In the genomic region with DNA sequence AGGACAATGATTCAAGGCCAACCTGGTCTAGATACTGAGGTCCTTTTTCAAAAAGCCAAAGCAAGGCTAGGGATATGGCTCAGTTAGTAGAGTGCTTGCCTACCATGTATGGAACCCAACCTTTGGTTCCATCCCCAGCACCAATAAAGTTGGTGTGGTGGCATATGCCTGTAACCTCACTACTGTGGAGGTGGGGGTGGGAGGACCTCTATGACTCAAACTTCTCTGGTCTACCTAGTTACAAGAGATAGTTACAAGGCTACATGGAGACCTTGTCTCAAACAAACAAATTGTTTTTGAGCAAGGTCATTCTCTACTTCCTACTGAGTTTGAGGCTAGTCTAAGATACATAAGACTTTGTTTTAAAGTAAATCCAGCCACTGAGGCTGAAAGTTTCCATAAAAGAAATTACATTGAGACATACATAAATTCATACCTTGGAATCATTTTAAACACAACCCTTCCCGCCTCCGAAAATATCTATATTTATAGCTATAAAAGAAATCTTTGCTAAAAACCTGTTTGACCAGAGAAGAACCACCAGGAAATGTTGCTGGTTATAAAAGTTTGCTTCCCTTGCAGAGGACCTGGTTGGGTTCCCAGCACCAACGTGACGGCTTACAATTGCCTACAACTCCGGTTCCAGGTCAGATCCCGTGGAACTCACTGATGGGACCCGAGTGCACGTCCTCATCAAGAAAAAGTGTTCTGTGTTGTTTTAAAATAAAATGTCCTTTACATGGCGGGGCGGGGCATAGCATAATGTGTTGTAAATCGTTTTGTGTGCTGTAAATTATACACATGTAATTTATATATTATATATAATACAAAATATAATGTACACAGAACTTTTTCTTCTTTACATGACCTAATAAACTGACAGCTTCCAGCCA, we compare ENCODE assay signal across 8 mouse cellular contexts. TPM values are rescaled to one million over a fixed set of nuclear protein-coding genes. Genes with fewer than 3 reads are reported as not detected.
DNase-seq lines count a peak whose midpoint lies in the region; ATAC-seq and TF ChIP-seq lines count a peak whose summit lies in the region.

No protein-coding gene starts in this region.

- TF ChIP-seq CTCF in cerebellum, adult 2 months (IDR thresholded peaks at IDR 0.05; ENCODE audit: borderline replicate concordance, insufficient read depth, low read depth, low read length) = no peak
- TF ChIP-seq CTCF in kidney, adult 2 months (conservative IDR thresholded peaks at IDR 0.05; ENCODE audit: insufficient read depth, insufficient read length, low read depth, low read length) = no peak

- ATAC-seq in liver, embryonic 12.5 days = peak; percentile 16
- ATAC-seq in neural tube, embryonic 15.5 days (ENCODE audit: low FRiP score) = peak; percentile 66

- peaks cover 4% of the 10 kb centered on the region; the same call in 1 of the 2 replicates for H3K4me1 ChIP-seq in cerebellum, adult 2 months (ENCODE audit: control insufficient read depth, insufficient read depth, low read length)
- H3K4me1 ChIP-seq in kidney, adult 2 months (ENCODE audit: control insufficient read depth, insufficient read depth, low read length) = peaks cover 13% of the 10 kb centered on the region
- H3K4me1 ChIP-seq in liver, embryonic 12.5 days = peaks cover 34% of the 10 kb centered on the region
- peaks cover 22% of the 10 kb centered on the region for H3K4me1 ChIP-seq in neural tube, embryonic 15.5 days

- peak overlapping the region; percentile 64; the same call in 1 of the 2 replicates for H3K9ac ChIP-seq in liver, embryonic 12.5 days
- peak overlapping the region; percentile 37; the same call in 1 of the 2 replicates for H3K9ac ChIP-seq in neural tube, embryonic 15.5 days (replicated peaks)

- no peaks in the 10 kb centered on the region for H3K9me3 ChIP-seq in liver, embryonic 12.5 days (replicated peaks)
- no peaks in the 10 kb centered on the region for H3K9me3 ChIP-seq in neural tube, embryonic 15.5 days (replicated peaks)

- H3K27ac ChIP-seq in cerebellum, adult 2 months (ENCODE audit: insufficient read depth, low read length) = no peak overlapping the region; the same call in 1 of the 2 replicates
- peak overlapping the region; percentile 34 for H3K27ac ChIP-seq in kidney, adult 2 months (ENCODE audit: insufficient read depth, low read depth, low read length)
- H3K27ac ChIP-seq in liver, embryonic 12.5 days = peak overlapping the region; percentile 81
- no peak overlapping the region for H3K27ac ChIP-seq in neural tube, embryonic 15.5 days (replicated peaks)

- TF ChIP-seq POLR2A in cerebellum, adult 2 months (IDR thresholded peaks at IDR 0.05; ENCODE audit: borderline replicate concordance, insufficient read depth, low read length) = no peak
- TF ChIP-seq POLR2A in kidney, adult 2 months (IDR thresholded peaks at IDR 0.05; ENCODE audit: low read depth, low read length) = no peak

- H3K4me3 ChIP-seq in cerebellum, adult 2 months (replicated peaks; ENCODE audit: insufficient read depth, low read depth, low read length) = peak overlapping the region; percentile 84
- H3K4me3 ChIP-seq in kidney, adult 2 months (ENCODE audit: insufficient read depth, low read depth, low read length) = peak overlapping the region; percentile 57
- peak overlapping the region; percentile 84 for H3K4me3 ChIP-seq in liver, embryonic 12.5 days
- peak overlapping the region; percentile 89 for H3K4me3 ChIP-seq in neural tube, embryonic 15.5 days (replicated peaks)

- 8% methylated on average over 11 of the region's 11 CpGs for WGBS in cerebellum, adult 2 months
- 6% methylated on average over 11 of the region's 11 CpGs for WGBS in kidney, adult 2 months
- 8% methylated on average over 11 of the region's 11 CpGs for WGBS in liver, embryonic 12.5 days (ENCODE audit: insufficient replicate concordance)
- WGBS in neural tube, embryonic 15.5 days = 13% methylated on average over 11 of the region's 11 CpGs

- peak overlapping the region; percentile 83 for H3K4me2 ChIP-seq in liver, embryonic 12.5 days
- peak overlapping the region; percentile 94 for H3K4me2 ChIP-seq in neural tube, embryonic 15.5 days

- no peaks in the 10 kb centered on the region for H3K27me3 ChIP-seq in cerebellum, adult 2 months (ENCODE audit: control insufficient read depth, insufficient read depth, low read length)
- H3K27me3 ChIP-seq in kidney, adult 2 months (replicated peaks; ENCODE audit: control insufficient read depth, insufficient read depth, low read length) = no peaks in the 10 kb centered on the region
- H3K27me3 ChIP-seq in liver, embryonic 12.5 days (replicated peaks) = peaks cover 14% of the 10 kb centered on the region
- H3K27me3 ChIP-seq in neural tube, embryonic 15.5 days (replicated peaks) = 0 out of 2 replicates have a peak, but pooled peaks cover 11% of the 10 kb centered on the region

- no peaks in the 10 kb centered on the region for H3K36me3 ChIP-seq in kidney, adult 2 months (ENCODE audit: control insufficient read depth, insufficient read depth, low read length)
- peaks cover 16% of the 10 kb centered on the region; the same call in 1 of the 2 replicates for H3K36me3 ChIP-seq in liver, embryonic 12.5 days
- no peaks in the 10 kb centered on the region for H3K36me3 ChIP-seq in neural tube, embryonic 15.5 days

- peak; percentile 16 for DNase-seq in ovary, postnatal 14 days (ENCODE audit: low spot score)
- no peak for DNase-seq in ovary, postnatal 10 days (ENCODE audit: low spot score)
- peak in 1 of 2 experiments; percentile 44 for DNase-seq in cerebellum, adult 2 months
- DNase-seq in frontal cortex, postnatal 36 days (ENCODE audit: low spot score in 2 of 2) = peak; percentile 5 to 31
- DNase-seq in kidney, adult 2 months = no peak
- DNase-seq in MN1 (ENCODE audit: low spot score) = no peak

RNA-seq across cellular contexts. Expression of a gene that starts 0.6 kb away (rescaled TPM):
- 22.5 and 25.8 TPM in 2 replicates for polyA plus RNA-seq in cerebellum, adult 2 months (2012; rRNA removed)
- polyA plus RNA-seq in kidney, adult 2 months (2012; rRNA removed) = 8.2 and 11.1 TPM in 2 replicates
- polyA plus RNA-seq in liver, embryonic 12.5 days (2016; fragmentation: Nextera tagmentation; extraction: Ambion mirVana) = 274 and 282 TPM in 2 replicates
- 140 and 175 TPM in 2 replicates for polyA plus RNA-seq in neural tube, embryonic 15.5 days (2015; fragmentation: Nextera tagmentation; extraction: Ambion mirVana)

RNA-seq across cellular contexts. Expression of a gene that starts 13.5 kb away (rescaled TPM):
- polyA plus RNA-seq in cerebellum, adult 2 months (2012; rRNA removed) = 110 and 116 TPM in 2 replicates
- 16.1 and 28.5 TPM in 2 replicates for polyA plus RNA-seq in kidney, adult 2 months (2012; rRNA removed)
- polyA plus RNA-seq in liver, embryonic 12.5 days (2016; fragmentation: Nextera tagmentation; extraction: Ambion mirVana) = 199 and 208 TPM in 2 replicates
- 327 and 333 TPM in 2 replicates for polyA plus RNA-seq in neural tube, embryonic 15.5 days (2015; fragmentation: Nextera tagmentation; extraction: Ambion mirVana)

Comparison
In these comparisons a context has a peak if more than half of its experiments do, and no peak if none do; other contexts are left out.
1. DNase-seq: peak in ovary, postnatal 14 days (single experiment) and frontal cortex, postnatal 36 days (2 of 2); none in ovary, postnatal 10 days (single experiment), kidney, adult 2 months (single experiment) and MN1 (single experiment).
2. H3K27ac ChIP-seq: peak in kidney, adult 2 months (single experiment) and liver, embryonic 12.5 days (single experiment); none in cerebellum, adult 2 months (single experiment) and neural tube, embryonic 15.5 days (single experiment).
3. Peak in every context shown above with its lines, with median percentiles within 50 percentile points of each other: H3K4me3 ChIP-seq.